8 mouse cellular contexts compared by ENCODE assay signal in genomic region chr5:123749065-123750064, GRCm38 (mm10). TPM values are rescaled to one million over a fixed set of nuclear protein-coding genes. Genes with fewer than 3 reads are reported as not detected.
DNase-seq lines count a peak whose midpoint lies in the region; ATAC-seq and TF ChIP-seq lines count a peak whose summit lies in the region.

Gene Rsrc2 (minus strand): TSS chr5:123749414.
Gene Kntc1 (plus strand): TSS chr5:123749716.

- H3K9me3 ChIP-seq in hindbrain, embryonic 10.5 days: no peaks in the 10 kb centered on the region
- H3K9me3 ChIP-seq in lung, postnatal 0 days (ENCODE audit: low read length): no peaks in the 10 kb centered on the region

- H3K4me3 ChIP-seq in hindbrain, embryonic 10.5 days: peak within 1 kb of the TSS; percentile 84
- peak within 1 kb of the TSS; percentile 61 for H3K4me3 ChIP-seq in lung, postnatal 0 days (ENCODE audit: low read depth, low read length)

- H3K4me1 ChIP-seq in hindbrain, embryonic 10.5 days (replicated peaks): peaks cover 28% of the 10 kb centered on the region
- H3K4me1 ChIP-seq in lung, postnatal 0 days (ENCODE audit: insufficient read depth, low read depth, low read length): peaks cover 14% of the 10 kb centered on the region

- H3K36me3 ChIP-seq in hindbrain, embryonic 10.5 days: peaks cover 51% of the 10 kb centered on the region
- H3K36me3 ChIP-seq in lung, postnatal 0 days (ENCODE audit: insufficient read depth, low read length): peaks cover 4% of the 10 kb centered on the region; the same call in 1 of the 2 replicates

- H3K27me3 ChIP-seq in hindbrain, embryonic 10.5 days (ENCODE audit: insufficient read depth, poor library complexity, severe bottlenecking): no peaks in the 10 kb centered on the region
- H3K27me3 ChIP-seq in lung, postnatal 0 days (replicated peaks; ENCODE audit: insufficient read depth, low read length): no peaks in the 10 kb centered on the region

- peak; percentile 99 for DNase-seq in MN1 (ENCODE audit: low spot score)
- DNase-seq in cerebellum, adult 9-10 months: peak; percentile 100
- DNase-seq in hindbrain, embryonic 10.5 days (ENCODE audit: low spot score): peak; percentile 99
- peak; percentile 99 for DNase-seq in layer of hippocampus, adult 9-11 months
- DNase-seq in lung, postnatal 0 days (ENCODE audit: low spot score): peak; percentile 100
- peak; percentile 98 for DNase-seq in ovary, postnatal 14 days (ENCODE audit: low spot score)
- DNase-seq in thymus, postnatal 14 days: peak; percentile 99

- peak; percentile 99 for ATAC-seq in frontal cortex, adult (ENCODE audit: low TSS enrichment)
- ATAC-seq in lung, postnatal 0 days: peak; percentile 98

- under 1% methylated on average over 63 of the region's 63 CpGs for WGBS in hindbrain, embryonic 10.5 days
- WGBS in lung, postnatal 0 days: under 1% methylated on average over 63 of the region's 63 CpGs

- H3K4me2 ChIP-seq in lung, postnatal 0 days (replicated peaks; ENCODE audit: low read depth, low read length): peak within 1 kb of the TSS; percentile 72

- TF ChIP-seq EP300 in lung, postnatal 0 days (IDR thresholded peaks at IDR 0.05): peak; percentile 86

- H3K27ac ChIP-seq in hindbrain, embryonic 10.5 days: peak within 1 kb of the TSS; percentile 98
- H3K27ac ChIP-seq in lung, postnatal 0 days (ENCODE audit: low read length): peak within 1 kb of the TSS; percentile 98

- peak; percentile 37 for TF ChIP-seq CTCF in lung, postnatal 0 days (IDR thresholded peaks at IDR 0.05)

- H3K9ac ChIP-seq in lung, postnatal 0 days (replicated peaks; ENCODE audit: low read depth): peak within 1 kb of the TSS; percentile 81

RNA-seq across cellular contexts. Expression of gene Rsrc2, which starts in this region (rescaled TPM):
- polyA plus RNA-seq in hindbrain, embryonic 10.5 days (2016; fragmentation: Nextera tagmentation; extraction: Ambion mirVana): 104 and 125 TPM in 2 replicates
- polyA plus RNA-seq in lung, postnatal 0 days (2015; fragmentation: Nextera tagmentation; extraction: Ambion mirVana): 96.7 and 102 TPM in 2 replicates

RNA-seq across cellular contexts. Expression of gene Kntc1, which starts in this region (rescaled TPM):
- 31.0 and 43.3 TPM in 2 replicates for polyA plus RNA-seq in hindbrain, embryonic 10.5 days (2016; fragmentation: Nextera tagmentation; extraction: Ambion mirVana)
- 0.92 and 2.9 TPM in 2 replicates for polyA plus RNA-seq in lung, postnatal 0 days (2015; fragmentation: Nextera tagmentation; extraction: Ambion mirVana)

Comparison
In these comparisons a context has a peak if more than half of its experiments do, and no peak if none do; other contexts are left out.
1. Peak in every context shown above with its lines: DNase-seq, ATAC-seq, H3K4me3 ChIP-seq and H3K27ac ChIP-seq.